Mouse (Mus musculus) kidney, postnatal 0 days (tissue): ENCODE results near the gene Adat1. TPM values are rescaled to one million over a fixed set of nuclear protein-coding genes. Genes with fewer than 3 reads are reported as not detected.

Experiments used
- ATAC-seq: fragments of 200-750 bp; cut with Nextera tagmentation; replicated peaks from 2 replicates; pipeline ENCODE4 v1.8.0; 2017; ENCODE audit warnings: low read depth, moderate number of reproducible peaks, moderate TSS enrichment, moderate library complexity; ENCODE audit not compliant: low FRiP score
- DNase-seq: peaks from one replicate; pipeline ENCODE4 v3.0.0-alpha.2; 2016; ENCODE audit warnings: low spot score
- H3K27ac ChIP-seq: fragments of 300-500 bp; sonication (generic); 2 replicates; pipeline ENCODE4 v1.5.1; 2014; ENCODE audit warnings: mild to moderate bottlenecking
- H3K27me3 ChIP-seq: fragments of 300-500 bp; sonication (generic); 2 replicates; pipeline ENCODE4 v1.6.1; 2014; ENCODE audit warnings: low read length, mixed read lengths; ENCODE audit not compliant: insufficient read depth
- H3K36me3 ChIP-seq: fragments of 300-500 bp; sonication (generic); 2 replicates; pipeline ENCODE4 v1.6.1; 2014; ENCODE audit warnings: low read length, mixed read lengths; ENCODE audit not compliant: insufficient read depth
- H3K4me1 ChIP-seq: fragments of 300-500 bp; sonication (generic); replicated peaks from 2 replicates; pipeline ENCODE4 v1.6.1; 2014; ENCODE audit warnings: antibody characterized with exemption, low read length, mixed read lengths; ENCODE audit not compliant: insufficient read depth
- H3K4me2 ChIP-seq: fragments of 300-500 bp; sonication (generic); 2 replicates; pipeline ENCODE4 v1.6.1; 2014; ENCODE audit warnings: mild to moderate bottlenecking, low read length, moderate library complexity, mixed read lengths
- H3K4me3 ChIP-seq: fragments of 300-500 bp; sonication (generic); replicated peaks from 2 replicates; pipeline ENCODE4 v1.5.1; 2014; ENCODE audit warnings: low read depth, low read length
- H3K9ac ChIP-seq: fragments of 300-500 bp; sonication (generic); 2 replicates; pipeline ENCODE4 v1.6.1; 2014; ENCODE audit warnings: low read depth, low read length
- H3K9me3 ChIP-seq: fragments of 300-500 bp; sonication (generic); replicated peaks from 2 replicates; pipeline ENCODE4 v1.6.1; 2016; ENCODE audit warnings: low read length, inconsistent platforms, mixed read lengths
- CTCF ChIP-seq: IDR thresholded peaks from 2 replicates; pipeline ENCODE4 v1.5.1; 2016; ENCODE audit warnings: antibody characterized with exemption, low read depth, mild to moderate bottlenecking, moderate library complexity
- WGBS: fragments of 180-500 bp; shearing (Covaris S2); extraction: QIAGEN DNeasy Blood & Tissue Kit; methylation state at CpG from one replicate; pipeline ENCODE4 v1.1.7; 2014; 5-methylcytosine and 5-hydroxymethylcytosine counted together
- polyA plus RNA-seq: library from polyadenylated mRNA; unstranded; fragments of >200 nt; fragmentation: Nextera tagmentation; extraction: Ambion mirVana; gene quantifications from 2 replicates; pipeline ENCODE4 v1.2.1, GENCODE M21; 2015

The Adat1 gene
- polyA plus RNA-seq, 1 experiment from 2014 or later: 5.3 TPM

GRCm38 (mm10) chr8:111957231-111957630 lies 34.9 kb downstream of the Adat1 start:
- DNase-seq (no peak), ATAC-seq (no peak)
- H3K9me3 ChIP-seq: no peaks in the 10 kb centered on the region
- no peaks in the 10 kb centered on the region for H3K4me1 ChIP-seq
- H3K36me3 ChIP-seq: peaks cover 25% of the 10 kb centered on the region; the same call in 1 of the 2 replicates
- no peak for TF ChIP-seq CTCF
- H3K27me3 ChIP-seq: no peaks in the 10 kb centered on the region
- 91% methylated on average over 2 of the region's 2 CpGs for WGBS
- H3K27ac ChIP-seq: no peak overlapping the region
- no peak overlapping the region for H3K4me3 ChIP-seq
- H3K9ac ChIP-seq: no peak overlapping the region
- H3K4me2 ChIP-seq: no peak overlapping the region

GRCm38 (mm10) chr8:111955879-111956278 lies 36.2 kb downstream of the Adat1 start:
- WGBS: 82% methylated on average over 5 of the region's 5 CpGs
- Histone ChIP-seq H3K36me3 (peaks cover 25% of the 10 kb centered on the region; the same call in 1 of the 2 replicates), H3K27ac (no peak overlapping the region), H3K27me3 (no peaks in the 10 kb centered on the region), H3K9ac (no peak overlapping the region), H3K4me2 (no peak overlapping the region), H3K4me1 (no peaks in the 10 kb centered on the region), H3K4me3 (no peak overlapping the region), H3K9me3 (no peaks in the 10 kb centered on the region)
- no peak for TF ChIP-seq CTCF
- DNase-seq (no peak), ATAC-seq (no peak)

GRCm38 (mm10) chr8:111954844-111955594 lies 37.1 kb downstream of the Adat1 start:
- WGBS: 86% methylated on average over 4 of the region's 4 CpGs
- H3K4me1 ChIP-seq: no peaks in the 10 kb centered on the region
- no peak overlapping the region for H3K27ac ChIP-seq
- H3K4me3 ChIP-seq: no peak overlapping the region
- ATAC-seq: no peak
- no peaks in the 10 kb centered on the region for H3K27me3 ChIP-seq
- H3K4me2 ChIP-seq: no peak overlapping the region
- peaks cover 26% of the 10 kb centered on the region; the same call in 1 of the 2 replicates for H3K36me3 ChIP-seq
- no peak for DNase-seq
- no peak for TF ChIP-seq CTCF
- no peak overlapping the region for H3K9ac ChIP-seq
- H3K9me3 ChIP-seq: no peaks in the 10 kb centered on the region

- TF ChIP-seq CTCF: no peak
- H3K4me1 ChIP-seq: no peaks in the 10 kb centered on the region
- DNase-seq (no peak), ATAC-seq (no peak)
- peaks cover 31% of the 10 kb centered on the region for H3K36me3 ChIP-seq
- H3K4me3 ChIP-seq: no peak overlapping the region
- H3K9me3 ChIP-seq: no peaks in the 10 kb centered on the region
- no peak overlapping the region for H3K9ac ChIP-seq
- no peaks in the 10 kb centered on the region for H3K27me3 ChIP-seq
- H3K4me2 ChIP-seq: no peak overlapping the region
- H3K27ac ChIP-seq: no peak overlapping the region
- 99% methylated on average over 5 of the region's 5 CpGs for WGBS
Measured at GRCm38 (mm10) chr8:111951936-111952335, 40.2 kb downstream of the Adat1 start.

GRCm38 (mm10) chr8:111951317-111951716 lies 40.8 kb downstream of the Adat1 start:
- H3K4me2 ChIP-seq: no peak overlapping the region
- H3K4me3 ChIP-seq: no peak overlapping the region
- no peak for TF ChIP-seq CTCF
- peaks cover 28% of the 10 kb centered on the region for H3K36me3 ChIP-seq
- H3K27ac ChIP-seq: no peak overlapping the region
- no peaks in the 10 kb centered on the region for H3K27me3 ChIP-seq
- 93% methylated on average over 7 of the region's 7 CpGs for WGBS
- no peak for DNase-seq
- no peaks in the 10 kb centered on the region for H3K9me3 ChIP-seq
- no peaks in the 10 kb centered on the region for H3K4me1 ChIP-seq
- H3K9ac ChIP-seq: no peak overlapping the region
- no peak for ATAC-seq

- H3K4me3 ChIP-seq: no peak overlapping the region
- WGBS: 84% methylated on average over 3 of the region's 3 CpGs
- no peak overlapping the region for H3K27ac ChIP-seq
- no peak overlapping the region for H3K4me2 ChIP-seq
- H3K36me3 ChIP-seq: peaks cover 27% of the 10 kb centered on the region
- DNase-seq (no peak), ATAC-seq (no peak)
- H3K4me1 ChIP-seq: no peaks in the 10 kb centered on the region
- no peak overlapping the region for H3K9ac ChIP-seq
- no peaks in the 10 kb centered on the region for H3K27me3 ChIP-seq
- no peaks in the 10 kb centered on the region for H3K9me3 ChIP-seq
- no peak for TF ChIP-seq CTCF
Measured at GRCm38 (mm10) chr8:111950846-111951245, 41.3 kb downstream of the Adat1 start.
